Comparison of ENCODE assay signal across 29 mouse cellular contexts in the genomic region with DNA sequence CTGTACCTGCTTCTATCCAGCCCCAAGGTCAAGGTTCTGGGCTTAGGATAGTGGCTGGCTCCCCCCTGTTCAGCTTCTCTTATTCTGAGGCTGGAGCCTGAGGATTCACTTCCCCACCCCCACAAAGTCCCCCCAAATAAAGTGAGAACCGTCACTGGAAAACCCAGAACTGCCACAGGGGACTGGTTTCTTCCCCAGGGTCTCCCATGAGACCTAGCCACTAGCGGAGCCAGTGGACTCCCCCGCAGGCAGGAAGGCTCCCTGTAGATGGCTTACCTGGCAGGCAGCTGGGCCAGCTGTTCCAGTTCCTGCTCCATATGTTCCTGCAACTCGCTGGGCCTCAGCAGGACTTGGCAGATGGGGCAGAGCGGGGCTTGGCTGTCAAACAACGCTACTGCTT. TPM values are rescaled to one million over a fixed set of nuclear protein-coding genes. Genes with fewer than 3 reads are reported as not detected.
"Had no signal": no experiment of that assay in that cellular context is flagged by ENCODE, and none has a peak within 500 bp of the region (broad histone marks: within the 10 kb centered on the region; RNA-seq: fewer than 3 reads in every experiment).

No protein-coding gene starts in this region.

- H3K4me2 ChIP-seq: heart, embryonic 13.5 days; heart, embryonic 15.5 days; hindbrain, embryonic 12.5 days; hindbrain, embryonic 15.5 days; kidney, embryonic 15.5 days; liver, embryonic 11.5 days; liver, embryonic 13.5 days; liver, embryonic 15.5 days had no signal

- DNase-seq: gastrocnemius, adult 2 months; gastrocnemius, postnatal 10 days; gastrocnemius, postnatal 25 days; heart, adult 18-20 months; heart, postnatal 14 days; heart, postnatal 4 days; kidney, adult 11 months; kidney, adult 2 months; kidney, adult 9 months; kidney, postnatal 14 days; kidney, postnatal 36 days; layer of hippocampus, adult 9-11 months; liver; liver, embryonic 13.5 days had no signal

- H3K27ac ChIP-seq: gastrocnemius, adult 2 months; heart, embryonic 10.5 days; heart, embryonic 13.5 days; heart, embryonic 15.5 days; hindbrain, embryonic 10.5 days; hindbrain, embryonic 12.5 days; hindbrain, embryonic 15.5 days; hindbrain, postnatal 0 days; kidney, embryonic 15.5 days; kidney, postnatal 0 days; left cerebral cortex, adult 2 months; liver, embryonic 13.5 days; liver, embryonic 15.5 days had no signal

- ATAC-seq: hindbrain, postnatal 0 days; intestine, embryonic 16.5 days had no signal

- H3K9me3 ChIP-seq: heart, embryonic 10.5 days; heart, embryonic 13.5 days; heart, embryonic 15.5 days; hindbrain, embryonic 10.5 days; hindbrain, embryonic 12.5 days; hindbrain, embryonic 15.5 days; kidney, embryonic 15.5 days; liver, embryonic 13.5 days; liver, embryonic 15.5 days had no signal

- H3K4me3 ChIP-seq: gastrocnemius, adult 2 months; heart, embryonic 10.5 days; heart, embryonic 13.5 days; heart, embryonic 15.5 days; hindbrain, embryonic 10.5 days; hindbrain, embryonic 12.5 days; hindbrain, embryonic 15.5 days; kidney, embryonic 15.5 days; left cerebral cortex, adult 2 months; liver, embryonic 13.5 days; liver, embryonic 15.5 days had no signal

- H3K36me3 ChIP-seq: heart, embryonic 10.5 days; heart, embryonic 13.5 days; heart, embryonic 15.5 days; hindbrain, embryonic 12.5 days; hindbrain, embryonic 15.5 days; kidney, embryonic 15.5 days; liver, embryonic 13.5 days; liver, embryonic 15.5 days had no signal

- H3K9ac ChIP-seq: heart, embryonic 13.5 days; heart, embryonic 15.5 days; hindbrain, embryonic 12.5 days; hindbrain, embryonic 15.5 days; kidney, embryonic 15.5 days; liver, embryonic 13.5 days; liver, embryonic 15.5 days had no signal

RNA-seq across cellular contexts. Expression of gene Armh1, which starts 55.3 kb away (rescaled TPM):
- total RNA-seq: gastrocnemius, adult 2 months; gastrocnemius, postnatal 25 days; gastrocnemius, postnatal 4 days; granulocyte monocyte progenitor cell, adult 5-6 weeks had no signal
- polyA plus RNA-seq: liver, embryonic 11.5 days; liver, embryonic 13.5 days had no signal
